Mouse (Mus musculus) C2C12 (cell line): ENCODE measurements at regions not wholly inside any gene's neighbourhood (a gene's known extent, or its start where the extent isn't known, plus 50 kb on each side); places are given as distances from the start of the nearest gene placed in this dataset.

Experiments
- CTCF ChIP-seq: IDR thresholded peaks from one replicate; pipeline ENCODE4 v1.5.1; 2011; ENCODE audit not compliant: control insufficient read depth, insufficient read depth, insufficient read length
- MYOG ChIP-seq: IDR thresholded peaks from one replicate; pipeline ENCODE4 v1.6.1; 2011; ENCODE audit not compliant: control insufficient read depth, insufficient read length; ENCODE audit errors: extremely low read depth

DNA sequence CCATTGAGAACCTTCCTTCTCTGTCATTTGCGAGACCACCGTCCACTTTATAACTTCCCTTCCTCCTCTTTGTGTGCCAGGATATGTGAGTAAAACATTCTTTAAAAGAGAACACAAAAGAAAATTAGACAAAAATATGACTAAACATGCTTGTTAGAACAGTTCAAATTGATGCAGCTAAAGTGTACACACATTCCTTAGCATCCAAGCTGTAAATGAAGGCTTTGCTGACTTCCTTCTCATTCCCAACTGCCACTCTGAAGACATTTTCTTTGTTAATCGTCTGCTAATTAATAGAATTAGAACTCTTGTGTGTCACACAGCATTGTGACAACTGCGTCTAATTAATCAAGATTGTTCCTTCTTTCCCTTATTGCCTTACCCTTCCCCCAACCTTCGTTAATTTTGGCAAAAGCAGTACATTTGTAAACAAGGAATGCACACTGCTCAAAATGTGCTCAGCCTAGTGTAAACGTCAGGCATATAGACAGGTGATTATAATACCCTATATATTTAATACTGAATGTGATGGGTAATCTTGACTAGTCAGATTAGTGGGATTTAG, 242.3 kb upstream of the Kif18a start:
- TF ChIP-seq CTCF (no peak), MYOG (no peak)
